Comparison of ENCODE assay signal across 22 mouse cellular contexts in the genomic region with DNA sequence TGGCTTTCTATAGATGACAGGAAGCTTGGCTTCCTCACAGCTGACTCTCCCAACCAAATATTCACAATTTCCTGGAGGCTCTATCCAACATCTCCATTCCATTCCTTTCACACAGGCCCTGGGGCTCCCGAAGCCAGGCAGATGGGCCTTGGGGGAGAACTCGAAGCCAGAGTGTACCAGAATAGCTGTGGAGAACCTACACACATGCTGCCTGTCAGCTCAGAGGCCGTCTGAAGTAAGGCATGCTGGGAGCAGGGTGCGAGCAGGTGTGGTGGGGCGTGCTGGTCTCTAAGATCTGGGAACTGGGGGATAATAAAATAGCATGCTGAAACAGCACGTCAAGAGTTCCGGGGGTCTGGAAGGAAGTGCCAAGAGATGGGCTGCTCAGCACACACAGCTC.
DNase-seq lines count a peak whose midpoint lies in the region; TF ChIP-seq lines count a peak whose summit lies in the region.
"Had no signal": no experiment of that assay in that cellular context is flagged by ENCODE, and none has a peak within 500 bp of the region (broad histone marks: within the 10 kb centered on the region; RNA-seq: fewer than 3 reads in every experiment).

No protein-coding gene starts in this region.

- 0 out of 2 replicates have a peak, but pooled peaks have one; percentile 11 for TF ChIP-seq CTCF in layer of hippocampus, adult 2 months (conservative IDR thresholded peaks at IDR 0.05)
- no peak for TF ChIP-seq CTCF in cortical plate, adult 2 months (IDR thresholded peaks at IDR 0.05; ENCODE audit: extremely low read depth, insufficient read depth, low read length)

- H3K27ac ChIP-seq in layer of hippocampus, adult 2 months: peak overlapping the region; percentile 80
- peak overlapping the region; percentile 2 for H3K27ac ChIP-seq in cortical plate, adult 2 months (ENCODE audit: insufficient read depth, low read length)
- H3K27ac ChIP-seq: heart, adult 2 months; heart, embryonic 13.5 days; liver, embryonic 14.5 days; lung, embryonic 15.5 days; midbrain, embryonic 15.5 days; neural tube, embryonic 13.5 days had no signal

- no peak overlapping the region for H3K4me3 ChIP-seq in layer of hippocampus, adult 2 months
- H3K4me3 ChIP-seq in cortical plate, adult 2 months (ENCODE audit: insufficient read depth, low read length): no peak overlapping the region
- H3K4me3 ChIP-seq: heart, adult 2 months; heart, embryonic 13.5 days; lung, embryonic 15.5 days; midbrain, embryonic 15.5 days; neural tube, embryonic 13.5 days had no signal

- peaks cover 11% of the 10 kb centered on the region for H3K4me1 ChIP-seq in cortical plate, adult 2 months (ENCODE audit: control insufficient read depth, insufficient read depth, low read length)
- H3K4me1 ChIP-seq: heart, embryonic 13.5 days; lung, embryonic 15.5 days had no signal

- no peak for TF ChIP-seq POLR2A in cortical plate, adult 2 months (IDR thresholded peaks at IDR 0.05; ENCODE audit: extremely low read depth, insufficient read depth, low read length)

- peak in 1 of 2 experiments; percentile 51 for DNase-seq in layer of hippocampus, adult 2 months (ENCODE audit: low spot score in 2 of 2)
- DNase-seq in layer of hippocampus, postnatal 25 days (ENCODE audit: extremely low spot score in 1 of 2, low spot score in 1 of 2): no peak
- DNase-seq in layer of hippocampus, adult 9-10 months (ENCODE audit: low spot score): peak; percentile 26
- DNase-seq in right cerebral cortex, postnatal 25 days: peak; percentile 62
- no peak for DNase-seq in lung, adult 18-20 months
- DNase-seq in kidney, postnatal 4 days: no peak
- DNase-seq: adrenal gland, adult 2 months; B cell, adult 2 months; cerebellum, adult 18-20 months; cerebellum, postnatal 14 days; gastrocnemius, postnatal 36 days; heart, adult 2 months; heart, postnatal 14 days; lung, postnatal 4 days; thymus, adult 18-20 months; thymus, postnatal 36 days had no signal

Comparison
In these comparisons a context has a peak if more than half of its experiments do, and no peak if none do; other contexts are left out.
1. DNase-seq: peak in layer of hippocampus, adult 9-10 months (single experiment) and right cerebral cortex, postnatal 25 days (single experiment); none in layer of hippocampus, postnatal 25 days (0 of 2), lung, adult 18-20 months (0 of 2) and kidney, postnatal 4 days (0 of 2).